Mouse (Mus musculus): Measurements from ENCODE around the gene Olfr435. TPM values are rescaled to one million over a fixed set of nuclear protein-coding genes. Genes with fewer than 3 reads are reported as not detected.

Gene Olfr435
- polyA plus RNA-seq (2015; fragmentation: Nextera tagmentation; extraction: Ambion mirVana): not detected in 2 replicates

GRCm38 (mm10) chr6:43196781-43197180 is at the start of gene Olfr435:
Gene Olfr435, plus strand, starts transcription at chr6:43197146.

GRCm38 (mm10) chr6:43162982-43163381 is 34.0 kb upstream of the Olfr435 start, which contains the start of gene Olfr437:
Gene Olfr437, plus strand, starts transcription at chr6:43163282.

GRCm38 (mm10) chr6:43171840-43172239 is 25.1 kb upstream of the Olfr435 start, which contains the start of gene Olfr13:
Gene Olfr13, plus strand, starts transcription at chr6:43172140.

GRCm38 (mm10) chr6:43212873-43213272 is 15.9 kb downstream of the Olfr435 start, which contains the start of gene Olfr434:
Gene Olfr434, plus strand, starts transcription at chr6:43213021.

GRCm38 (mm10) chr6:43231255-43231654 is 34.3 kb downstream of the Olfr435 start, which contains the start of gene Olfr47:
Gene Olfr47, plus strand, starts transcription at chr6:43231529.

Other genes starting within 250 kb of the Olfr435 start
- gene Olfr444, start 248.1 kb upstream of the Olfr435 start, polyA plus RNA-seq (2015; fragmentation: Nextera tagmentation; extraction: Ambion mirVana): not detected in 2 replicates
- gene Olfr441, start 90.8 kb upstream of the Olfr435 start, polyA plus RNA-seq (2015; fragmentation: Nextera tagmentation; extraction: Ambion mirVana): not detected in 2 replicates
- gene Olfr237-ps1, start 50.6 kb upstream of the Olfr435 start, polyA plus RNA-seq (2015; fragmentation: Nextera tagmentation; extraction: Ambion mirVana): not detected in 2 replicates
- not detected in 2 replicates for gene Olfr437, start 33.9 kb upstream of the Olfr435 start, polyA plus RNA-seq (2015; fragmentation: Nextera tagmentation; extraction: Ambion mirVana)
- not detected in 2 replicates for gene Olfr13, start 25.0 kb upstream of the Olfr435 start, polyA plus RNA-seq (2015; fragmentation: Nextera tagmentation; extraction: Ambion mirVana)
- gene Olfr434, start 15.9 kb downstream of the Olfr435 start, polyA plus RNA-seq (2015; fragmentation: Nextera tagmentation; extraction: Ambion mirVana): not detected in 2 replicates
- not detected in 2 replicates for gene Olfr47, start 34.4 kb downstream of the Olfr435 start, polyA plus RNA-seq (2015; fragmentation: Nextera tagmentation; extraction: Ambion mirVana)
- 10.0 and 11.9 TPM in 2 replicates for gene Arhgef5, start 68.4 kb downstream of the Olfr435 start, polyA plus RNA-seq (2015; fragmentation: Nextera tagmentation; extraction: Ambion mirVana)
- not detected in 2 replicates for gene Nobox, start 112.4 kb downstream of the Olfr435 start, polyA plus RNA-seq (2015; fragmentation: Nextera tagmentation; extraction: Ambion mirVana)

Measured in urinary bladder, postnatal 0 days (tissue).